Mouse (Mus musculus) forebrain, postnatal 0 days (tissue): ENCODE results near the gene Gm16867. TPM values are rescaled to one million over a fixed set of nuclear protein-coding genes. Genes with fewer than 3 reads are reported as not detected.
"Not testable (repeated sequence)": the region's sequence is repeated elsewhere in the genome, so short reads cannot be mapped to it uniquely, and the experiment has no call there.

Source experiments
- ATAC-seq: fragments of 200-750 bp; cut with Nextera tagmentation; 2 replicates; pipeline ENCODE4 v1.8.0; 2017; ENCODE audit warnings: mild to moderate bottlenecking, moderate library complexity
- DNase-seq: peaks from one replicate; pipeline ENCODE4 v3.0.0-alpha.2; 2015
- H3K27ac ChIP-seq: fragments of 300-500 bp; sonication (generic); 2 replicates; pipeline ENCODE4 v1.5.1; 2014; ENCODE audit warnings: low read depth, mild to moderate bottlenecking, antibody characterized with exemption, low read length, moderate library complexity, mixed read lengths
- H3K27me3 ChIP-seq: fragments of 300-500 bp; sonication (generic); 2 replicates; pipeline ENCODE4 v1.6.1; 2014; ENCODE audit warnings: mild to moderate bottlenecking, low read length, mixed read lengths; ENCODE audit not compliant: insufficient read depth
- H3K36me3 ChIP-seq: fragments of 300-500 bp; sonication (generic); 2 replicates; pipeline ENCODE4 v1.6.1; 2014; ENCODE audit warnings: mild to moderate bottlenecking, moderate library complexity; ENCODE audit not compliant: insufficient read depth
- H3K4me1 ChIP-seq: fragments of 300-500 bp; sonication (generic); 2 replicates; pipeline ENCODE4 v1.6.1; 2014; ENCODE audit warnings: antibody characterized with exemption; ENCODE audit not compliant: insufficient read depth
- H3K4me2 ChIP-seq: fragments of 300-500 bp; sonication (generic); 2 replicates; pipeline ENCODE4 v1.6.1; 2014; ENCODE audit warnings: low read depth, mild to moderate bottlenecking, moderate library complexity
- H3K4me3 ChIP-seq: fragments of 300-500 bp; sonication (generic); 2 replicates; pipeline ENCODE4 v1.5.1; 2014; ENCODE audit warnings: low read depth, low read length, mixed read lengths
- H3K9ac ChIP-seq: fragments of 300-500 bp; sonication (generic); 2 replicates; pipeline ENCODE4 v1.6.1; 2014; ENCODE audit warnings: mild to moderate bottlenecking
- H3K9me3 ChIP-seq: fragments of 300-500 bp; sonication (generic); 2 replicates; pipeline ENCODE4 v1.6.1; 2016; ENCODE audit warnings: low read length
- WGBS: fragments of 180-500 bp; shearing (Covaris S2); extraction: QIAGEN DNeasy Blood & Tissue Kit; methylation state at CpG from one replicate; pipeline ENCODE4 v1.1.7; 2014; 5-methylcytosine and 5-hydroxymethylcytosine counted together
- polyA plus RNA-seq: library from polyadenylated mRNA; unstranded; fragments of >200 nt; fragmentation: Nextera tagmentation; extraction: Ambion mirVana; gene quantifications from 2 replicates; pipeline ENCODE4 v1.2.1, GENCODE M21; 2015
- total RNA-seq: library from RNA; depleted of rRNA; stranded (reverse); fragments of >200 nt; gene quantifications from 2 replicates; pipeline ENCODE4 v1.2.3, GENCODE M21; 2014

Gene Gm16867
- total and polyA plus RNA-seq, 2 experiments from 2014 or later, result not detected

DNA sequence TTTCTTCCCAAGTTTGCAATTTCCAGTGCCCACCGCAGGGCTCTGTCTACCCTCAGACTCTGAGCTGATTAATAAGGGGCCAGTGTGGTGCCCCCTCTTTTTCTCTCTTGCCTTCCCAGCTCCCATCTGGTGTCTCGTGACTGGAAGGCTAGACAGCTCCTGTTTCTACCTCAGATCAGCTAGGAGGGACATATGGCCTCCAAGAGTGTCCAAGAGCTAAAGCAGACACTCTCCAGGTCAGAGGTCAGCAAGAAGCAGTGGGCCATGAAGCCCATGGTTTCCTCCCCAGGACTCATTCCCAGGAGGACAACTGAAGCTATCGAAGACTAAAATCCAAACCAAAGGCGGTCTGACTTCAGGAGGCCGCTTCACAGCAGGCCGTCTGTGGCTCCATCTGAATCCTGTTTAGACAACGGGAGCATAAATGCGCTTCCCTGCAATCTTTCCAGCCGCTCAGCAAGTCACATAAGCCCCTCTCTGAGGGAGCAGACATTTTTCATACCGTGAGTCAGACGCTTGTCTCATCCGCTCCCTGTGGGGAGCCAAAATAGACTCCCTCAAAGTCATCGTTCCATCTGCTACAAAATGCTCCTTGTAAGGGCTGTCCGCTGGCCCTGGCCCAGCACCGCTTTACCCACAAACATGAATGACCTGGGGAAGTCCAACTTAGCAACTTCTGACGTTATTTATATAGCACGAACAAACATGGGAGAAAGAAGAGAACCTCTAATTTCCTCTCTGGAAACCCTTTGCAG lies 35.4 kb downstream of the Gm16867 start:
- DNase-seq, result not testable (repeated sequence)
- peak; percentile 16; the same call in 1 of the 2 replicates for ATAC-seq
- WGBS, result no CpG with 5 or more reads among the region's 17 CpGs

DNA sequence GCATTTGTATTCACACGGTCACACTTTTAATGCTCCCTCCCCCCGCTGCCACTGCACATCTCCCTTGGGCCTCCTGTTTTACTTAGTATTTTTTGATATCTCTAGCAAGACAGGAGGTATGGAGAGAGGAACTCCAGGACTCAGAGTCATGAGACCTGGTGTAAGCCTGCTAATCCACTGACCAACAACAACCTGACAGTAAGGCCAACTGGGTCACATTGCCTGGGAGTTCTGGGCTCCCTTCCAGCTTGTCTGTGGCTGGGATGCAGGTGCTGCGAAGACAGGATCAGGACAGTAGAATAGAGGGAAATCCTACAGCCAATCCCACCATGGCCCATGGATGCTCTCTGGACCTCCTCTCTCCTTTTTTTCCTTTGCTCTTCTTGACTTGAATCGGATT lies 38.7 kb downstream of the Gm16867 start:
- not testable (repeated sequence) for H3K4me2 ChIP-seq, H3K4me1 ChIP-seq, H3K27ac ChIP-seq, H3K27me3 ChIP-seq, ATAC-seq, H3K9me3 ChIP-seq, H3K36me3 ChIP-seq, DNase-seq, H3K9ac ChIP-seq, H3K4me3 ChIP-seq
- WGBS, result no CpG with 5 or more reads among the region's 4 CpGs

More for the DNA sequence above, 35.4 kb downstream of the Gm16867 start:
- H3K4me3 ChIP-seq, H3K36me3 ChIP-seq, H3K4me2 ChIP-seq, H3K4me1 ChIP-seq, H3K9me3 ChIP-seq, H3K27ac ChIP-seq, H3K27me3 ChIP-seq, H3K9ac ChIP-seq: not testable (repeated sequence)

DNA sequence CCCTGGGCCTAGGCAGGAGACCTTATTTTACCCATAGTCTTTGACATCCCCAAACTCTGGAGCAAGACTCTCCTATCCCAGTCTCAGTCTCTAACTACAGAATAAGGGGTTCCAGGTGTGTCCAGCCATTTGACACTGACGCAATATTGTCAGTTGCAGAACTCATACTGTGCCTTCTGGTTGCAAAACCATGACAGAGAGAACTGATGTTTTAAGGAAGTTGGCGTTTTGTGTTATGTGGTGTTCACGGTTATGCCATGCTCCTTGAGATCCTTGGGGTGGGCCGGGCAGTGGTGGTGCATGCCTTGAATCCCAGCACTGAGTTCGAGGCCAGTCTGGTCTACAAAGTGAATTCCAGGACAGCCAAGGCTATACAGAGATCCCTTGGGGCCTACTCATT lies 45.5 kb downstream of the Gm16867 start:
- not testable (repeated sequence) for H3K4me2 ChIP-seq, ATAC-seq

DNA sequence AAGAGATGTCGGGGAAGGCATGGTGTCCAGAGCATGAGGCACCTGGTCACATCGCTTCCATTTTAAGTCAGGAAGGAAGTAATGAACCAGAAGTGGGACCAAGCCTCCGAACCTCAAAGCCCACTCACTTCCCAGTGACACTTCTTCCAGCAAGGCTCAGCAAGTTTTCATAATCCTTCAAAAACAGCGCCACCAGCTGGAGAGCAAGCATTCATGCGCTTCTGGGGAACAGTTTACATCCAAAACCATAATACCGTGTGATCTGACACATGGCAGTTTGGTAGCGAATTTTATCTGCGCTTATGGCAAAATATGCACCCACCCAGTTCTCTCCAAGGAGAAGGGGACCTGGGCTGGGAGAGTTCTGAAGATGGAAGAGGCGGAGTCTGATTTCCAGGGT lies 48.5 kb downstream of the Gm16867 start:
- not testable (repeated sequence) for H3K4me1 ChIP-seq, H3K36me3 ChIP-seq, H3K4me2 ChIP-seq, ATAC-seq, H3K9ac ChIP-seq, H3K27ac ChIP-seq, H3K9me3 ChIP-seq, H3K4me3 ChIP-seq, DNase-seq, H3K27me3 ChIP-seq
- WGBS, result no CpG with 5 or more reads among the region's 9 CpGs

More for the DNA sequence above, 45.5 kb downstream of the Gm16867 start:
- H3K27ac ChIP-seq, H3K27me3 ChIP-seq, H3K9me3 ChIP-seq, DNase-seq, H3K36me3 ChIP-seq, H3K4me1 ChIP-seq, H3K9ac ChIP-seq, H3K4me3 ChIP-seq: not testable (repeated sequence)
- no CpG with 5 or more reads among the region's 5 CpGs for WGBS

DNA sequence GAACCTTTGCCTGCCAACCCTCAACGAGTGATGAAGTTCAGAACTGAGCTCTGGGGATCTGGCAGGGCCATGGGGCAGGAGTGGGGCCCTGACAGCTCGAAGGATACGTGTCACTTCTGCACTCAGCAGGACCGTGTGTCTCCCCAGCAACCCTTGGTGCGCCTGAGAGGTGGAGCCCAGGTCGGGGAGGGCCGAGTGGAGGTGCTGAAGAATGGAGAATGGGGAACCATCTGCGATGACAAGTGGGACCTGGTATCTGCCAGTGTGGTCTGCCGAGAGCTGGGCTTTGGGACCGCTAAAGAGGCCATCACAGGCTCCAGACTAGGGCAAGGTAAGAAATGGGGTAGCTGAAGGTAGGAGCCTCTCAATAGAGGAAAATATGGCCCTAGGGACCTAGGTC lies 54.3 kb downstream of the Gm16867 start:
- not testable (repeated sequence) for H3K36me3 ChIP-seq, H3K4me2 ChIP-seq, H3K27ac ChIP-seq, H3K4me1 ChIP-seq, H3K9me3 ChIP-seq, H3K9ac ChIP-seq, H3K4me3 ChIP-seq, ATAC-seq, H3K27me3 ChIP-seq, DNase-seq
- no CpG with 5 or more reads among the region's 10 CpGs for WGBS

DNA sequence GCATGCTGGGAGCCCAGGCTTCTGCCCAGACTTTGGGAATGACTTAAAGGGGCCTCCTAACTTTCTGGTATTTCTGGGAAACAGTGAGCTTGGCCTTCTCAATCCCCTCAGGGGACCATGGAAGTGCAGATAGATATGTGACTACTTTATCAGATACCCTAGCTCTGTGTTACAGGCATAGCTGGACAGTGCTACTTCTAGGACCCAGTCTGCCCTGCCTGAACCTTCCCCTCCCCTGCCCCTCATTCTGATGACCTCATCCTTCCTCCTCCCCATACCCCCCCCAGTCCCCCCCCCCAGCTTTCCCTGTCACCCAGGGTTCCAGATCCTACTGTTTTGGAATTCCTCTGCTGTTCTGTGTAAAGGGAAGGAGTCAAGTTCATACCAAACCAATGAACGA lies 56.2 kb downstream of the Gm16867 start:
- not testable (repeated sequence) for H3K27me3 ChIP-seq, H3K4me2 ChIP-seq, H3K4me1 ChIP-seq, H3K27ac ChIP-seq, H3K36me3 ChIP-seq, H3K4me3 ChIP-seq, H3K9ac ChIP-seq, DNase-seq, ATAC-seq, H3K9me3 ChIP-seq
- WGBS, result no CpG with 5 or more reads among the region's 1 CpGs

DNA sequence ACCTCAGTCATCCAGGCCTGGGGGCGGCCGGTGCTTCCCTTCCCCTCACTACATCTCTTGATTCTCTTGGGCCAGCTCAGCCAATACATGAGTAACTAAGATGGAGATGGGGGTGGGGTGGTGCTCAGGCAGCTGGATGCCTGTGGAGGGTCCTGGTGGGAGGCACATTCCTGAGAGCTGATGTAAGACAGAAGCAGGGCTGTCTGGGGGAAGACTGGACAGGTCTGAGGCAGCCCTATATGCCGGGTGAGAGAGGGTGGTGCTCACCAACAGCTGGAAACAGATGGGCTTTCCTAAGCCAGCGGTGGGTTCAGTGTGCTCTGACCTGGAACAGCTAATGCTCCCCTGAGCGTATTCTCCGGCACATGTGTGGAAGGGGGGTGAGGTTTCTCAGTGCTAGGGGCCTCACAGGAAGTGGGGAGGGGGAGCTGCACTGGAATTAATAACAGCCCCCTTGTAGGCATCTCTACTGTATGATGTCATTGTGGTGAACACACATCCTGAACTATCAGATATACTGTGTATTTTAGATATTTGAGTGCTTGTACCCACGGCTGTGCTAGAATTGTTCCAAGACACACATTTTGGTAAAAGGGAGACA lies 60.0 kb downstream of the Gm16867 start:
- not testable (repeated sequence) for ATAC-seq, H3K27me3 ChIP-seq, H3K4me3 ChIP-seq, DNase-seq, H3K27ac ChIP-seq, H3K4me1 ChIP-seq, H3K4me2 ChIP-seq, H3K9ac ChIP-seq, H3K36me3 ChIP-seq, H3K9me3 ChIP-seq
- no CpG with 5 or more reads among the region's 7 CpGs for WGBS

DNA sequence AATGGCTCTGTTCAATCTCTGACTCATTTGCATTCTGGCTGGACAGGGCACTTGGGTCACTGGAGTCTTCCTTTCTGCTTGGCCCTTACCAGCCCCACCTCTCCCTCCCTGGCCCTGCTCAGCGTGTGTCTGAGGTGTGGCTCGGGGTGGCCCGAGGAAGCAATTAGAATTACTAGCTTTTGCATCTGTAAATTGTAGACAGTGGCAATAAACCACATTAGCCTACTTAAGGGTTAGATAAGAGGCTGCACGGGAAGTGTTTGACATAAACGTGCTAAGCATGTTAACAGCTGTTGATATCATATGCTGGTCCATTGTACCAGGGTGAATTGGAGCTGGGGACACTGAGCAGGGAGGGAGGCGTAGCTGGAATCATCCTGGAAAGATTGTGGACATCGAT lies 62.2 kb downstream of the Gm16867 start:
- H3K4me3 ChIP-seq, H3K36me3 ChIP-seq, H3K4me2 ChIP-seq, DNase-seq, H3K4me1 ChIP-seq, H3K9me3 ChIP-seq, H3K9ac ChIP-seq, ATAC-seq, H3K27me3 ChIP-seq, H3K27ac ChIP-seq: not testable (repeated sequence)
- WGBS, result no CpG with 5 or more reads among the region's 7 CpGs

DNA sequence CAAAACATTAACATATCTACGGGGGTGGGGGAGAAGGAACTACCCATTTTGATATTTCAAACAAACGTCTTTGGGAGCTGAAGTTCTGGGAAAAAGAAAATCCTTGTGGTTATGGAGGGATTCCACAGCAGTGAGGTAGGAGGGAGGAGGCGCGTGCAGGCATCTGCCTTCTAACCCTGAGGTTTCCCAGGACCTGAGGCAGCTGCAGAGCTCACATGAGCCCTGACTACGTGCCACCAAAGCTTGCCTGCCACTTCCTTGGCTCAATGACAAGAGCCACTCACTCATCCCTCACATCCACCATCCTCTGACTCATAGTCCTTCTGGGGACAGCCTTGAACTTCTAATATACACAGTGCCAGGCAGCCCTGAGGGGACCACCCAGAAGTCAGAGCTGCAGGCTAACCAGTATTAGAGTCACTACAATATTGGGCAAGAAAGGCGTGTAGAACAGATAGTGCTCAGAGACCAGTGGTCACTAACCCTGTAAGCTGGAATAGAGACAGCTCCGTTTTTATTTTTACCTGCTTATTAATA lies 64.4 kb downstream of the Gm16867 start:
- not testable (repeated sequence) for ATAC-seq, H3K4me1 ChIP-seq, H3K4me3 ChIP-seq, H3K9ac ChIP-seq, H3K4me2 ChIP-seq, H3K9me3 ChIP-seq, H3K27me3 ChIP-seq, H3K27ac ChIP-seq, DNase-seq, H3K36me3 ChIP-seq
- WGBS, result no CpG with 5 or more reads among the region's 7 CpGs

DNA sequence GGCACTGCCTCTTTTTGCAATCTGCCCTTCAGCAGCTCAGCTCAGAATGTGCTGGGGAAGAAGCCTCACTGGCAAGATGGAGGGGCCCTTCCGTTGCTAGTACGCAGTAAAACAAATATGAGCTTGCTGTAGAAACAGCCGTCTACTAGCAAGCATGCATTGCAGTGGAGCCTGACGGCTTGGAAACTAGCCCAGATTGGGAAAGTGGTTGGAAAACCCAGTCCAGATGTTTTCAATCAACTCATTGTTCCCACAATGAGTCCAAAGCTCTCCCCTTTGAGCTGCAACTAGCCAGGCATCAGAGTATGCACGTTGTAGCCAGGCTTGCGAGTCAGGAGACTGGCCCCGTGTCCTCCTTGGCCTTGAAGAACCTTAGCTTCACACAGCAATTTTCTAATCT lies 82.2 kb downstream of the Gm16867 start:
- not testable (repeated sequence) for H3K9ac ChIP-seq, H3K27me3 ChIP-seq, H3K4me2 ChIP-seq, ATAC-seq, H3K9me3 ChIP-seq, H3K27ac ChIP-seq, H3K36me3 ChIP-seq, H3K4me3 ChIP-seq, H3K4me1 ChIP-seq, DNase-seq
- WGBS, result no CpG with 5 or more reads among the region's 7 CpGs
